Mouse (Mus musculus): ENCODE measurements around the gene Dysf. TPM values are rescaled to one million over a fixed set of nuclear protein-coding genes. Genes with fewer than 3 reads are reported as not detected.

Dysf gene
- total RNA-seq, 1 experiment = 12.8 TPM

- Histone ChIP-seq H3K9ac (ENCODE audit: insufficient read depth, low read depth, low read length, poor library complexity, severe bottlenecking) (no peak overlapping the region), H3K36me3 (ENCODE audit: control insufficient read depth, insufficient read depth, low read length, poor library complexity, severe bottlenecking) (no peaks in the 10 kb centered on the region), H3K9me3 (ENCODE audit: control insufficient read depth, insufficient read depth, low read depth, low read length) (no peaks in the 10 kb centered on the region), H3K27ac (ENCODE audit: insufficient read depth, low read depth, low read length, poor library complexity, severe bottlenecking) (no peak overlapping the region), H3K4me3 (ENCODE audit: insufficient read depth in 1 of 2, low read depth in 1 of 2, low read length in 2 of 2, poor library complexity in 1 of 2, severe bottlenecking in 1 of 2) (no peak overlapping the region; a peak in 1 of 4 replicates), H3K4me1 (ENCODE audit: control insufficient read depth in 2 of 2, insufficient read depth in 2 of 2, low read length in 2 of 2, poor library complexity in 1 of 2) (peaks cover 2 to 16% of the 10 kb centered on the region in 2 experiments; a peak in 2 of 4 replicates)
- in situ Hi-C loops (cut with MboI; ENCODE audit: low sequenced_read_pairs in 2 of 2, unreplicated experiment in 2 of 2) = no loop called here
- no peak for DNase-seq (ENCODE audit: low read depth, low spot score)
- TF ChIP-seq CHD2 (IDR thresholded peaks at IDR 0.05; ENCODE audit: low read depth, low read length) = no peak
- no peak for TF ChIP-seq ZNF384 (IDR thresholded peaks at IDR 0.05; ENCODE audit: low read depth, low read length)
- TF ChIP-seq HCFC1 (IDR thresholded peaks at IDR 0.05; ENCODE audit: borderline replicate concordance, insufficient read depth, low read length) = no peak
- no peak for TF ChIP-seq ZC3H11A (IDR thresholded peaks at IDR 0.05; ENCODE audit: borderline replicate concordance, low read depth, low read length)
- TF ChIP-seq MAFK (IDR thresholded peaks at IDR 0.05; ENCODE audit: insufficient read depth, low read depth, low read length) = no peak
Measured at GRCm38 (mm10) chr6:84016851-84017250, 8.5 kb downstream of the Dysf start.

GRCm38 (mm10) chr6:84017392-84017791 lies 9.0 kb downstream of the Dysf start:
- no peak for DNase-seq (ENCODE audit: low read depth, low spot score)
- no peak overlapping the region for H3K9ac ChIP-seq (ENCODE audit: insufficient read depth, low read depth, low read length, poor library complexity, severe bottlenecking)
- in situ Hi-C loops (cut with MboI; ENCODE audit: low sequenced_read_pairs in 2 of 2, unreplicated experiment in 2 of 2) = no loop called here
- no peak overlapping the region for H3K4me3 ChIP-seq (ENCODE audit: insufficient read depth in 1 of 2, low read depth in 1 of 2, low read length in 2 of 2, poor library complexity in 1 of 2, severe bottlenecking in 1 of 2)
- no peaks in the 10 kb centered on the region for H3K9me3 ChIP-seq (ENCODE audit: control insufficient read depth, insufficient read depth, low read depth, low read length)
- H3K27ac ChIP-seq (ENCODE audit: insufficient read depth, low read depth, low read length, poor library complexity, severe bottlenecking) = no peak overlapping the region
- H3K36me3 ChIP-seq (ENCODE audit: control insufficient read depth, insufficient read depth, low read length, poor library complexity, severe bottlenecking) = no peaks in the 10 kb centered on the region
- peaks cover 2 to 16% of the 10 kb centered on the region in 2 experiments; a peak in 2 of 4 replicates for H3K4me1 ChIP-seq (ENCODE audit: control insufficient read depth in 2 of 2, insufficient read depth in 2 of 2, low read length in 2 of 2, poor library complexity in 1 of 2)
- TF ChIP-seq MAFK (IDR thresholded peaks at IDR 0.05; ENCODE audit: insufficient read depth, low read depth, low read length) (no peak), ZNF384 (IDR thresholded peaks at IDR 0.05; ENCODE audit: low read depth, low read length) (no peak), CHD2 (IDR thresholded peaks at IDR 0.05; ENCODE audit: low read depth, low read length) (no peak), HCFC1 (IDR thresholded peaks at IDR 0.05; ENCODE audit: borderline replicate concordance, insufficient read depth, low read length) (no peak), ZC3H11A (IDR thresholded peaks at IDR 0.05; ENCODE audit: borderline replicate concordance, low read depth, low read length) (no peak)

GRCm38 (mm10) chr6:84018906-84019550 lies 10.6 kb downstream of the Dysf start:
- Histone ChIP-seq H3K4me3 (ENCODE audit: insufficient read depth in 1 of 2, low read depth in 1 of 2, low read length in 2 of 2, poor library complexity in 1 of 2, severe bottlenecking in 1 of 2) (peak overlapping the region; percentile 55 to 78), H3K9ac (ENCODE audit: insufficient read depth, low read depth, low read length, poor library complexity, severe bottlenecking) (peak overlapping the region; percentile 36; the same call in 1 of the 2 replicates), H3K27ac (ENCODE audit: insufficient read depth, low read depth, low read length, poor library complexity, severe bottlenecking) (no peak overlapping the region), H3K4me1 (ENCODE audit: control insufficient read depth in 2 of 2, insufficient read depth in 2 of 2, low read length in 2 of 2, poor library complexity in 1 of 2) (peaks cover 2 to 11% of the 10 kb centered on the region in 2 experiments; a peak in 2 of 4 replicates), H3K9me3 (ENCODE audit: control insufficient read depth, insufficient read depth, low read depth, low read length) (no peaks in the 10 kb centered on the region), H3K36me3 (ENCODE audit: control insufficient read depth, insufficient read depth, low read length, poor library complexity, severe bottlenecking) (no peaks in the 10 kb centered on the region)
- in situ Hi-C loops (cut with MboI; ENCODE audit: low sequenced_read_pairs in 2 of 2, unreplicated experiment in 2 of 2) = no loop called here
- TF ChIP-seq ZC3H11A (IDR thresholded peaks at IDR 0.05; ENCODE audit: borderline replicate concordance, low read depth, low read length) = no peak
- TF ChIP-seq MAFK (IDR thresholded peaks at IDR 0.05; ENCODE audit: insufficient read depth, low read depth, low read length) = no peak
- no peak for TF ChIP-seq CHD2 (IDR thresholded peaks at IDR 0.05; ENCODE audit: low read depth, low read length)
- TF ChIP-seq HCFC1 (IDR thresholded peaks at IDR 0.05; ENCODE audit: borderline replicate concordance, insufficient read depth, low read length) = no peak
- TF ChIP-seq ZNF384 (IDR thresholded peaks at IDR 0.05; ENCODE audit: low read depth, low read length) = no peak
- no peak for DNase-seq (ENCODE audit: low read depth, low spot score)

GRCm38 (mm10) chr6:84020002-84020401 lies 11.6 kb downstream of the Dysf start:
- no peak overlapping the region for H3K4me3 ChIP-seq (ENCODE audit: insufficient read depth in 1 of 2, low read depth in 1 of 2, low read length in 2 of 2, poor library complexity in 1 of 2, severe bottlenecking in 1 of 2)
- H3K36me3 ChIP-seq (ENCODE audit: control insufficient read depth, insufficient read depth, low read length, poor library complexity, severe bottlenecking) = no peaks in the 10 kb centered on the region
- no peak for DNase-seq (ENCODE audit: low read depth, low spot score)
- TF ChIP-seq ZC3H11A (IDR thresholded peaks at IDR 0.05; ENCODE audit: borderline replicate concordance, low read depth, low read length) (no peak), ZNF384 (IDR thresholded peaks at IDR 0.05; ENCODE audit: low read depth, low read length) (no peak), HCFC1 (IDR thresholded peaks at IDR 0.05; ENCODE audit: borderline replicate concordance, insufficient read depth, low read length) (no peak), CHD2 (IDR thresholded peaks at IDR 0.05; ENCODE audit: low read depth, low read length) (no peak), MAFK (IDR thresholded peaks at IDR 0.05; ENCODE audit: insufficient read depth, low read depth, low read length) (no peak)
- in situ Hi-C loops (cut with MboI; ENCODE audit: low sequenced_read_pairs in 2 of 2, unreplicated experiment in 2 of 2) = no loop called here
- peaks cover 2 to 11% of the 10 kb centered on the region in 2 experiments; a peak in 2 of 4 replicates for H3K4me1 ChIP-seq (ENCODE audit: control insufficient read depth in 2 of 2, insufficient read depth in 2 of 2, low read length in 2 of 2, poor library complexity in 1 of 2)
- no peak overlapping the region for H3K27ac ChIP-seq (ENCODE audit: insufficient read depth, low read depth, low read length, poor library complexity, severe bottlenecking)
- H3K9ac ChIP-seq (ENCODE audit: insufficient read depth, low read depth, low read length, poor library complexity, severe bottlenecking) = no peak overlapping the region
- no peaks in the 10 kb centered on the region for H3K9me3 ChIP-seq (ENCODE audit: control insufficient read depth, insufficient read depth, low read depth, low read length)
